Mouse (Mus musculus): ENCODE data around the gene Tdrd5. TPM values are rescaled to one million over a fixed set of nuclear protein-coding genes. Genes with fewer than 3 reads are reported as not detected.
"Not testable (repeated sequence)": the region's sequence is repeated elsewhere in the genome, so short reads cannot be mapped to it uniquely, and the experiment has no call there.

Gene Tdrd5
- polyA plus RNA-seq, 1 experiment from 2014 or later = 0.18 TPM

- not testable (repeated sequence) for H3K9ac ChIP-seq (replicated peaks); H3K4me2 ChIP-seq (replicated peaks); H3K9me3 ChIP-seq; ATAC-seq (ENCODE audit: low FRiP score, low read depth); H3K4me3 ChIP-seq; H3K36me3 ChIP-seq; H3K4me1 ChIP-seq; H3K27me3 ChIP-seq; H3K27ac ChIP-seq (replicated peaks)
- WGBS = 93% methylated on average over 4 of the region's 4 CpGs
Measured at GRCm38 (mm10) chr1:156251096-156251495, 52.4 kb downstream of the Tdrd5 start.

- H3K4me3 ChIP-seq = no peak overlapping the region
- no peaks in the 10 kb centered on the region for H3K9me3 ChIP-seq
- 91% methylated on average over 3 of the region's 3 CpGs for whole genome bisulfite sequencing
- H3K4me2 ChIP-seq (replicated peaks) = no peak overlapping the region
- H3K27me3 ChIP-seq = no peaks in the 10 kb centered on the region
- H3K36me3 ChIP-seq = no peaks in the 10 kb centered on the region
- no peak for ATAC-seq (ENCODE audit: low FRiP score, low read depth)
- H3K4me1 ChIP-seq = no peaks in the 10 kb centered on the region
- H3K9ac ChIP-seq (replicated peaks) = no peak overlapping the region
- no peak overlapping the region for H3K27ac ChIP-seq (replicated peaks)
Measured at GRCm38 (mm10) chr1:156247893-156248292, 55.6 kb downstream of the Tdrd5 start.

GRCm38 (mm10) chr1:156241713-156242348 is 61.6 kb downstream of the Tdrd5 start:
- Histone ChIP-seq H3K9me3 (no peaks in the 10 kb centered on the region), H3K9ac (replicated peaks) (no peak overlapping the region), H3K4me3 (no peak overlapping the region), H3K36me3 (no peaks in the 10 kb centered on the region), H3K4me1 (no peaks in the 10 kb centered on the region), H3K27me3 (no peaks in the 10 kb centered on the region), H3K4me2 (replicated peaks) (no peak overlapping the region), H3K27ac (replicated peaks) (no peak overlapping the region)
- 8% methylated on average over 14 of the region's 14 CpGs for WGBS
- ATAC-seq (ENCODE audit: low FRiP score, low read depth) = no peak

- Histone ChIP-seq H3K4me1 (no peaks in the 10 kb centered on the region), H3K4me2 (replicated peaks) (no peak overlapping the region), H3K36me3 (no peaks in the 10 kb centered on the region), H3K9me3 (no peaks in the 10 kb centered on the region), H3K27ac (replicated peaks) (no peak overlapping the region), H3K9ac (replicated peaks) (no peak overlapping the region), H3K4me3 (no peak overlapping the region), H3K27me3 (no peaks in the 10 kb centered on the region)
- no peak for ATAC-seq (ENCODE audit: low FRiP score, low read depth)
- WGBS = 40% methylated on average over 2 of the region's 2 CpGs
Measured at GRCm38 (mm10) chr1:156241035-156241434, 62.4 kb downstream of the Tdrd5 start.

- 0 out of 2 replicates have a peak, but pooled peaks cover 3% of the 10 kb centered on the region for H3K4me1 ChIP-seq
- H3K9ac ChIP-seq (replicated peaks) = no peak overlapping the region
- no peak overlapping the region for H3K4me3 ChIP-seq
- WGBS = 79% methylated on average over 6 of the region's 6 CpGs
- no peaks in the 10 kb centered on the region for H3K9me3 ChIP-seq
- H3K27ac ChIP-seq (replicated peaks) = peak overlapping the region; percentile 4
- peaks cover 4% of the 10 kb centered on the region; the same call in 1 of the 2 replicates for H3K27me3 ChIP-seq
- ATAC-seq (ENCODE audit: low FRiP score, low read depth) = no peak
- H3K36me3 ChIP-seq = no peaks in the 10 kb centered on the region
- no peak overlapping the region for H3K4me2 ChIP-seq (replicated peaks)
Measured at GRCm38 (mm10) chr1:156231122-156231521, 72.3 kb downstream of the Tdrd5 start.

- ATAC-seq (ENCODE audit: low FRiP score, low read depth) = no peak
- H3K4me2 ChIP-seq (replicated peaks) = no peak overlapping the region
- WGBS = 36% methylated on average over 9 of the region's 9 CpGs
Measured at GRCm38 (mm10) chr1:156230339-156231089, 73.0 kb downstream of the Tdrd5 start.

GRCm38 (mm10) chr1:156229448-156229847 is 74.0 kb downstream of the Tdrd5 start:
- H3K36me3 ChIP-seq = no peaks in the 10 kb centered on the region
- H3K4me2 ChIP-seq (replicated peaks) = no peak overlapping the region
- peaks cover 4% of the 10 kb centered on the region; the same call in 1 of the 2 replicates for H3K27me3 ChIP-seq
- no peak overlapping the region for H3K9ac ChIP-seq (replicated peaks)
- no peak overlapping the region for H3K27ac ChIP-seq (replicated peaks)
- H3K4me1 ChIP-seq = 0 out of 2 replicates have a peak, but pooled peaks cover 3% of the 10 kb centered on the region
- no peak overlapping the region for H3K4me3 ChIP-seq
- peak; percentile 56; the same call in 1 of the 2 replicates for ATAC-seq (ENCODE audit: low FRiP score, low read depth)
- WGBS = 36% methylated on average over 7 of the region's 7 CpGs
- H3K9me3 ChIP-seq = no peaks in the 10 kb centered on the region

More at GRCm38 (mm10) chr1:156230339-156231089, 73.0 kb downstream of the Tdrd5 start:
- H3K27me3 ChIP-seq = peaks cover 4% of the 10 kb centered on the region; the same call in 1 of the 2 replicates
- no peaks in the 10 kb centered on the region for H3K9me3 ChIP-seq
- H3K4me3 ChIP-seq = no peak overlapping the region
- H3K9ac ChIP-seq (replicated peaks) = no peak overlapping the region
- H3K27ac ChIP-seq (replicated peaks) = peak overlapping the region; percentile 4; the same call in 1 of the 2 replicates
- no peaks in the 10 kb centered on the region for H3K36me3 ChIP-seq
- 0 out of 2 replicates have a peak, but pooled peaks cover 3% of the 10 kb centered on the region for H3K4me1 ChIP-seq

DNA sequence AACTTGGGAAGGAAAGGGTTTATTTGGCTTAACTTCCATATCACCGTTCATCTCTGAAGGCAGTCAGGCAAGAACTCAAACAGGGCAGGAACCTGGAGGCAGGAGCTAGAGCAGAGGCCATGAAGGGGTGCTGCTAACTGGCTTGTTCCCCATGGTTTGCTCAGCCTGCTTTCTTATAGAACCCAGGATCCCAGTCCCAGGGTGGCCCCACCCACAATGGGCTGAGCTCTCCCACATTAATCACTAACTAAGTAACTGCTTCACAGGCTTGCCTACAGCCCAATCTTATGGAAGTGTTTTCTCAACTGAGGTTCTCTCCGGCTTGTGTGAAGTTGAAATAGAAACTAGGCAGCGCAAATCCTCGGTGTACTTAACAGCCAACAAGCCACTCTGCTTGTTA is 74.7 kb downstream of the Tdrd5 start:
- Histone ChIP-seq H3K36me3 (no peaks in the 10 kb centered on the region), H3K4me1 (0 out of 2 replicates have a peak, but pooled peaks cover 3% of the 10 kb centered on the region), H3K27ac (replicated peaks) (no peak overlapping the region), H3K9ac (replicated peaks) (no peak overlapping the region), H3K9me3 (no peaks in the 10 kb centered on the region), H3K4me2 (replicated peaks) (no peak overlapping the region), H3K27me3 (peaks cover 4% of the 10 kb centered on the region; the same call in 1 of the 2 replicates), H3K4me3 (no peak overlapping the region)
- WGBS = 93% methylated on average over 4 of the region's 4 CpGs
- no peak for ATAC-seq (ENCODE audit: low FRiP score, low read depth)

- Histone ChIP-seq H3K4me1 (peaks cover 20% of the 10 kb centered on the region; the same call in 1 of the 2 replicates), H3K36me3 (no peaks in the 10 kb centered on the region), H3K4me3 (no peak overlapping the region), H3K27me3 (peaks cover 4% of the 10 kb centered on the region; the same call in 1 of the 2 replicates), H3K9me3 (no peaks in the 10 kb centered on the region), H3K9ac (replicated peaks) (no peak overlapping the region), H3K27ac (replicated peaks) (no peak overlapping the region), H3K4me2 (replicated peaks) (no peak overlapping the region)
- 72% methylated on average over 5 of the region's 5 CpGs for WGBS
- no peak for ATAC-seq (ENCODE audit: low FRiP score, low read depth)
Measured at GRCm38 (mm10) chr1:156226903-156227302, 76.6 kb downstream of the Tdrd5 start.

DNA sequence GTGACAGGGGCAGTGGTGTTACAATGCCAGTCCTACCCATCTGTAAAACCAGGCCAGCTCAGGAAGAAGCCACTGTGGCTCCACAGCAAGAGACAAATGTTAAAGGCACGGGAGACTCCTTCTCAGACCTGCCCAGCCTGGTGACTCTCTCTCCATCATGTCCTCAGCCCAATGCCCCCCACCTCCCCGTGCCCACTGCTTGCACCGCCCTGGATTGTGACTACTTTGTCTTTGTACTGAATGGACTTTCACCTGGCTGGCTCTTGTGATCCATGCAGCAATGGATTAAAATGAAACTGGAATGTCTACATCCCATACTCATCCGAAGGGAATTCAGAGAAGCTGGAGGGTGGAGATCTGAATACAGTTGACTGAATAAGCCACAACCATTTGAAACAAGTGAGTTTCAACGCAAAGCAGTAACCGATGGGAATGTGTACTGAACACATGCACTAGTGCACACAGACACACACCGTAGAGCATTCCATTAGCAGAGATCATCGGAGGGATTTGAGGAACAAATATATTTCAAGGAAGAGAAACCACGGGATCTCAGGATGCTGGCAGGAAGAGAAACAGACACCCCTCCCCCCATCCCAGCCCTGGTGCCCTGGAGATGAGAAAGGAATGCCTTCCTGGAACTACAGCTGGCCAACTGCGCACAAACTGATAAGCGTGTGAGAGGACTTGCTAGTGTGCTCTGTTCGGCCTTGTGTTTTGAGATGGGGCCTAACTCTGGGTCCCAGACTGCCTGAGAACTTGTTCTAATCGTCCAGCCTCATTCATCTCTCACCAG is 81.1 kb downstream of the Tdrd5 start:
- H3K27me3 ChIP-seq = no peaks in the 10 kb centered on the region; the same call in 1 of the 2 replicates
- no peak overlapping the region for H3K4me3 ChIP-seq
- peak; percentile 81 for ATAC-seq (ENCODE audit: low FRiP score, low read depth)
- peak overlapping the region; percentile 72 for H3K27ac ChIP-seq (replicated peaks)
- WGBS = 38% methylated on average over 13 of the region's 13 CpGs
- no peaks in the 10 kb centered on the region for H3K9me3 ChIP-seq
- H3K9ac ChIP-seq (replicated peaks) = no peak overlapping the region
- H3K4me1 ChIP-seq = peaks cover 21% of the 10 kb centered on the region; the same call in 1 of the 2 replicates
- H3K36me3 ChIP-seq = no peaks in the 10 kb centered on the region
- H3K4me2 ChIP-seq (replicated peaks) = 0 out of 2 replicates have a peak overlapping the region, but pooled peaks have one; percentile 1

- no peaks in the 10 kb centered on the region for H3K36me3 ChIP-seq
- no peak overlapping the region for H3K9ac ChIP-seq (replicated peaks)
- H3K27me3 ChIP-seq = no peaks in the 10 kb centered on the region; the same call in 1 of the 2 replicates
- WGBS = 22% methylated on average over 2 of the region's 2 CpGs
- H3K9me3 ChIP-seq = no peaks in the 10 kb centered on the region
- no peak overlapping the region for H3K4me2 ChIP-seq (replicated peaks)
- H3K4me1 ChIP-seq = peaks cover 21% of the 10 kb centered on the region; the same call in 1 of the 2 replicates
- ATAC-seq (ENCODE audit: low FRiP score, low read depth) = no peak
- peak overlapping the region; percentile 72; the same call in 1 of the 2 replicates for H3K27ac ChIP-seq (replicated peaks)
- H3K4me3 ChIP-seq = no peak overlapping the region
Measured at GRCm38 (mm10) chr1:156221327-156221726, 82.1 kb downstream of the Tdrd5 start.

Measured in midbrain, embryonic 12.5 days (tissue).